In the genomic region with DNA sequence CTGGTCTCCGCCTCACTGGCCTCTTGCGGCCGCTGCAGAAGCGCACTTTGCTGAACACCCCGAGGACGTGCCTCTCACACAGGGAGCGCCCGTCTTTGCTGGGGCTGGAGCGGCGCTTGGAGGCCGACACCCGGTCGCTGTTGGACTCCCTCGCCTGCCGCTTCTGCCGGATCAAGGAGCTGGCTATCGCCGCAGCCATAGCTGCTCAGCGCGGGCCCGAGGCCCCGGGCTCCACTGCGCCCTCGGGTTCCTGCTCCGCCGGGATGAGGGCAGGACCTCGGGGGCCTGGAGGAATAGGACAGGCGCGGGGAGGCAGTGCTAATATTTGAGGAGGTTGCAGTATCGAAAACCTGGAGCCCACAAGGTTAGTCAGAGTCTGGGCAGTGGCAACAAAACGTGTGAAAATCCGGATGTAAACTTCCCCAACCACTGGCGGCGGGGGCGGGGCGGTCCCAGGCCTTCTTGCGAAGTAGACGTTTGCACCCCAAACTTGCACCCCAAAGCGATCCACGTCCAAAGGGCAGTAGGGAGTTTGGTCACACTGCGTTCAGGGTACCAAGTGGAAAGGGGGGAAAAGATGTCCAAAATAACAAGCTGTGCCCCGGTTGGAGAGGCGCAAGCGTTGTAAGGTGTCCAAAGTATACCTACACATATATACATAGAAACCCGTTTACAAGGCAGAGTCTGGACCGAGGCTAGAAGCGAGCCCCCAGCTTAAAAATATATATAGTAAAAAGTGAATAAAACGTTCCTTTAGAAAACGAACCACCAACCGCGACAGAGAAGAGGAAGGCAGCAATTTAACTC, we compare ENCODE assay signal across 8 mouse cellular contexts.
A peak's percentile ranks its signal among the peaks of the same experiment; 100 is the strongest.
DNase-seq lines count a peak whose midpoint lies in the region; ATAC-seq lines count a peak whose summit lies in the region.

No protein-coding gene starts in this region.

- no peaks in the 10 kb centered on the region for H3K9me3 ChIP-seq in forebrain, embryonic 13.5 days (replicated peaks)
- no peaks in the 10 kb centered on the region for H3K9me3 ChIP-seq in kidney, embryonic 14.5 days (ENCODE audit: control insufficient read depth, low read length)

- H3K4me3 ChIP-seq in forebrain, embryonic 13.5 days = peak overlapping the region; percentile 75
- peak overlapping the region; percentile 55 for H3K4me3 ChIP-seq in kidney, embryonic 14.5 days (ENCODE audit: low read length)

- H3K36me3 ChIP-seq in forebrain, embryonic 13.5 days (ENCODE audit: poor library complexity, severe bottlenecking) = no peaks in the 10 kb centered on the region
- H3K36me3 ChIP-seq in kidney, embryonic 14.5 days (ENCODE audit: control insufficient read depth, insufficient read depth, low read length) = no peaks in the 10 kb centered on the region

- peak overlapping the region; percentile 77 for H3K9ac ChIP-seq in forebrain, embryonic 13.5 days
- peak overlapping the region; percentile 47; the same call in 1 of the 2 replicates for H3K9ac ChIP-seq in kidney, embryonic 14.5 days (ENCODE audit: low read depth, low read length)

- H3K27ac ChIP-seq in forebrain, embryonic 13.5 days = no peak overlapping the region
- no peak overlapping the region for H3K27ac ChIP-seq in kidney, embryonic 14.5 days (ENCODE audit: low read depth, low read length)

- peaks cover 30% of the 10 kb centered on the region for H3K27me3 ChIP-seq in forebrain, embryonic 13.5 days
- H3K27me3 ChIP-seq in kidney, embryonic 14.5 days (ENCODE audit: control insufficient read depth, insufficient read depth, low read length) = peaks cover 32% of the 10 kb centered on the region

- under 1% methylated on average over 51 of the region's 51 CpGs for WGBS in forebrain, embryonic 13.5 days
- WGBS in kidney, embryonic 14.5 days = under 1% methylated on average over 51 of the region's 51 CpGs

- peaks cover 18% of the 10 kb centered on the region for H3K4me1 ChIP-seq in forebrain, embryonic 13.5 days
- H3K4me1 ChIP-seq in kidney, embryonic 14.5 days (ENCODE audit: control insufficient read depth, insufficient read depth, low read length) = peaks cover 4% of the 10 kb centered on the region; the same call in 1 of the 2 replicates

- H3K4me2 ChIP-seq in forebrain, embryonic 13.5 days = peak overlapping the region; percentile 97
- H3K4me2 ChIP-seq in kidney, embryonic 14.5 days (replicated peaks; ENCODE audit: low read depth, low read length) = peak overlapping the region; percentile 99

- peak; percentile 48 for ATAC-seq in forebrain, embryonic 13.5 days
- peak; percentile 47; the same call in 1 of the 2 replicates for ATAC-seq in kidney, embryonic 14.5 days (ENCODE audit: low FRiP score, low TSS enrichment)

- DNase-seq in left cerebral cortex, adult 18-20 months (ENCODE audit: low spot score in 2 of 2) = peak; percentile 32 to 42
- DNase-seq in left cerebral cortex, adult 9 months (ENCODE audit: low spot score in 2 of 2) = no peak
- DNase-seq in cerebellum, adult 11-12 months = peak; percentile 55
- DNase-seq in lung, postnatal 4 days = peak; percentile 28 to 65
- peak; percentile 47 for DNase-seq in right cerebral cortex, postnatal 4 days
- DNase-seq in B cell, adult 2 months = no peak

Comparison
In these comparisons a context has a peak if more than half of its experiments do, and no peak if none do; other contexts are left out.
1. DNase-seq: peak in left cerebral cortex, adult 18-20 months (2 of 2), cerebellum, adult 11-12 months (single experiment), lung, postnatal 4 days (2 of 2) and right cerebral cortex, postnatal 4 days (single experiment); none in left cerebral cortex, adult 9 months (0 of 2) and B cell, adult 2 months (0 of 2).